Mouse (Mus musculus): ENCODE results near the gene Zkscan16. TPM values are rescaled to one million over a fixed set of nuclear protein-coding genes. Genes with fewer than 3 reads are reported as not detected.

The Zkscan16 gene
- polyA plus RNA-seq, 1 experiment, result 1.1 TPM

GRCm38 (mm10) chr4:58965136-58965535 lies 21.7 kb downstream of the Zkscan16 start:
- no peak overlapping the region for H3K27ac ChIP-seq (ENCODE audit: insufficient read depth, low read length)
- no peak for TF ChIP-seq CTCF (IDR thresholded peaks at IDR 0.05; ENCODE audit: borderline replicate concordance, insufficient read depth, low read length)
- no peak for TF ChIP-seq POLR2A (IDR thresholded peaks at IDR 0.05; ENCODE audit: low read depth, low read length)
- no peak overlapping the region for H3K4me3 ChIP-seq (ENCODE audit: insufficient read depth, low read length)
- no peaks in the 10 kb centered on the region for H3K4me1 ChIP-seq (ENCODE audit: control insufficient read depth, insufficient read depth, low read length)

- TF ChIP-seq POLR2A (IDR thresholded peaks at IDR 0.05; ENCODE audit: low read depth, low read length), result no peak
- no peak for TF ChIP-seq CTCF (IDR thresholded peaks at IDR 0.05; ENCODE audit: borderline replicate concordance, insufficient read depth, low read length)
- no peak overlapping the region for H3K4me3 ChIP-seq (ENCODE audit: insufficient read depth, low read length)
- no peaks in the 10 kb centered on the region for H3K4me1 ChIP-seq (ENCODE audit: control insufficient read depth, insufficient read depth, low read length)
- no peak overlapping the region for H3K27ac ChIP-seq (ENCODE audit: insufficient read depth, low read length)
These were observed 27.2 kb downstream of the Zkscan16 start for GRCm38 (mm10) chr4:58970678-58971077.

GRCm38 (mm10) chr4:58975711-58976110 lies 32.3 kb downstream of the Zkscan16 start:
- no peak overlapping the region for H3K27ac ChIP-seq (ENCODE audit: insufficient read depth, low read length)
- H3K4me1 ChIP-seq (ENCODE audit: control insufficient read depth, insufficient read depth, low read length), result no peaks in the 10 kb centered on the region
- no peak overlapping the region for H3K4me3 ChIP-seq (ENCODE audit: insufficient read depth, low read length)
- TF ChIP-seq CTCF (IDR thresholded peaks at IDR 0.05; ENCODE audit: borderline replicate concordance, insufficient read depth, low read length) (no peak), POLR2A (IDR thresholded peaks at IDR 0.05; ENCODE audit: low read depth, low read length) (no peak)

- Histone ChIP-seq H3K4me1 (ENCODE audit: control insufficient read depth, insufficient read depth, low read length) (no peaks in the 10 kb centered on the region), H3K27ac (ENCODE audit: insufficient read depth, low read length) (no peak overlapping the region), H3K4me3 (ENCODE audit: insufficient read depth, low read length) (no peak overlapping the region)
- TF ChIP-seq POLR2A (IDR thresholded peaks at IDR 0.05; ENCODE audit: low read depth, low read length), result no peak
- no peak for TF ChIP-seq CTCF (IDR thresholded peaks at IDR 0.05; ENCODE audit: borderline replicate concordance, insufficient read depth, low read length)
These were observed 38.0 kb downstream of the Zkscan16 start for GRCm38 (mm10) chr4:58981421-58981820.

GRCm38 (mm10) chr4:58982806-58983205 lies 39.4 kb downstream of the Zkscan16 start:
- Histone ChIP-seq H3K4me3 (ENCODE audit: insufficient read depth, low read length) (no peak overlapping the region), H3K4me1 (ENCODE audit: control insufficient read depth, insufficient read depth, low read length) (no peaks in the 10 kb centered on the region), H3K27ac (ENCODE audit: insufficient read depth, low read length) (no peak overlapping the region)
- TF ChIP-seq CTCF (IDR thresholded peaks at IDR 0.05; ENCODE audit: borderline replicate concordance, insufficient read depth, low read length), result no peak
- TF ChIP-seq POLR2A (IDR thresholded peaks at IDR 0.05; ENCODE audit: low read depth, low read length), result no peak

GRCm38 (mm10) chr4:58985157-58985648 lies 41.8 kb downstream of the Zkscan16 start:
- Histone ChIP-seq H3K4me1 (ENCODE audit: control insufficient read depth, insufficient read depth, low read length) (no peaks in the 10 kb centered on the region), H3K4me3 (ENCODE audit: insufficient read depth, low read length) (no peak overlapping the region), H3K27ac (ENCODE audit: insufficient read depth, low read length) (no peak overlapping the region)
- TF ChIP-seq POLR2A (IDR thresholded peaks at IDR 0.05; ENCODE audit: low read depth, low read length), result no peak
- TF ChIP-seq CTCF (IDR thresholded peaks at IDR 0.05; ENCODE audit: borderline replicate concordance, insufficient read depth, low read length), result no peak

GRCm38 (mm10) chr4:58986540-58987190 lies 43.2 kb downstream of the Zkscan16 start, which contains the start of gene Ptgr1:
Gene Ptgr1 (minus strand): TSS chr4:58987119.
- peak within 1 kb of the TSS; percentile 73 for H3K4me3 ChIP-seq (ENCODE audit: insufficient read depth, low read length)
- H3K4me1 ChIP-seq (ENCODE audit: control insufficient read depth, insufficient read depth, low read length), result no peaks in the 10 kb centered on the region
- no peak within 1 kb of the TSS for H3K27ac ChIP-seq (ENCODE audit: insufficient read depth, low read length)
- TF ChIP-seq POLR2A (IDR thresholded peaks at IDR 0.05; ENCODE audit: low read depth, low read length) (peak; percentile 78), CTCF (IDR thresholded peaks at IDR 0.05; ENCODE audit: borderline replicate concordance, insufficient read depth, low read length) (no peak)

- H3K27ac ChIP-seq (ENCODE audit: insufficient read depth, low read length), result no peak overlapping the region
- no peaks in the 10 kb centered on the region for H3K4me1 ChIP-seq (ENCODE audit: control insufficient read depth, insufficient read depth, low read length)
- TF ChIP-seq POLR2A (IDR thresholded peaks at IDR 0.05; ENCODE audit: low read depth, low read length) (no peak), CTCF (IDR thresholded peaks at IDR 0.05; ENCODE audit: borderline replicate concordance, insufficient read depth, low read length) (no peak)
- no peak overlapping the region for H3K4me3 ChIP-seq (ENCODE audit: insufficient read depth, low read length)
These were observed 46.0 kb downstream of the Zkscan16 start for GRCm38 (mm10) chr4:58989303-58989898.

GRCm38 (mm10) chr4:58990609-58991434 lies 47.4 kb downstream of the Zkscan16 start:
- no peak overlapping the region for H3K4me3 ChIP-seq (ENCODE audit: insufficient read depth, low read length)
- H3K4me1 ChIP-seq (ENCODE audit: control insufficient read depth, insufficient read depth, low read length), result no peaks in the 10 kb centered on the region
- TF ChIP-seq POLR2A (IDR thresholded peaks at IDR 0.05; ENCODE audit: low read depth, low read length) (no peak), CTCF (IDR thresholded peaks at IDR 0.05; ENCODE audit: borderline replicate concordance, insufficient read depth, low read length) (no peak)
- H3K27ac ChIP-seq (ENCODE audit: insufficient read depth, low read length), result no peak overlapping the region

Data from embryonic fibroblast, embryonic 13.5 days (primary cell).